Mouse (Mus musculus): Measurements from ENCODE around the gene Rps29. TPM values are rescaled to one million over a fixed set of nuclear protein-coding genes. Genes with fewer than 3 reads are reported as not detected.
"Not testable (repeated sequence)": the region's sequence is repeated elsewhere in the genome, so short reads cannot be mapped to it uniquely, and the experiment has no call there.

Gene Rps29
- polyA plus RNA-seq, 1 experiment: 755 TPM

DNA sequence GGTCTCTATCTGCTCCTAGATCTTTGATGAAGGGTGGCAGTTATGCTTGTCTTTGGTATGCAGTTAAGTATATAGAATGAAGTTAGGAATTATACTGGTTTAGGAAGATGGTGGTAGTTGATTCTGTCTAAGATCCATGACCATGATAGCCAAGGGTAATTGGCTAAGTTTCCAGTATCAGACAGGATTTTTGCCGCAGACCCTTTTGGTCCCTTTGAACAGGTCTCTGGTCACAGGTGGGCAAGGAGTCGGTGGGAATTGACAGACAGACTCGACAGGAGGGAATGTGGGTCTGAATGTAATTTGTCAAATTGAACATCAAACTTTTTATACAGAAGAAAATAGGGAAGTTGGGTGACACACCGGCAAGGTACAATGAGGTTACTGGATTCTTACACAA lies 4.6 kb upstream of the Rps29 start:
- not testable (repeated sequence) for H3K4me3 ChIP-seq (ENCODE audit: insufficient read depth, low read depth, low read length); H3K4me1 ChIP-seq (ENCODE audit: control insufficient read depth, insufficient read depth, insufficient read length, low read length); H3K27ac ChIP-seq (replicated peaks; ENCODE audit: low read depth, low read length)

DNA sequence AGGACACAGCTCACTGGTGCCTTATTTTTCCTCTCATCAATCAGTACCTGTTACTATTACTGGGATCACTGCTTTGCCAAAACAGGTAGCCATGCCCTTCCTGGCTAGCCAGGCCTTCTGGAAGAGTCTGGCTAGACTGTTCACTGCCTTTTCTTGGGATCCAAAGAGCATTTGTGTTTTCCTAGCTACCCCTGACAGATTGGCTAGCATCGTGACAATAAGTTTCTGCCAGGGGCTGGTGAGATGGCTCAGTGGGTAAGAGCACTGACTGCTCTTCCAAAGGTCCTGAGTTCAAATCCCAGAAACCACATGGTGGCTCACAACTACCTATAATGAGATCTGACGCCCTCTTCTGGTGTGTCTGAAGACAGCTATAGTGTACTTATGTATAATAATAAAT lies 1.7 kb upstream of the Rps29 start:
- not testable (repeated sequence) for H3K4me1 ChIP-seq (ENCODE audit: control insufficient read depth, insufficient read depth, insufficient read length, low read length); H3K4me3 ChIP-seq (ENCODE audit: insufficient read depth, low read depth, low read length); H3K27ac ChIP-seq (replicated peaks; ENCODE audit: low read depth, low read length)

- Histone ChIP-seq H3K27ac (replicated peaks; ENCODE audit: low read depth, low read length) (no peak overlapping the region), H3K4me3 (ENCODE audit: insufficient read depth, low read depth, low read length) (no peak overlapping the region), H3K4me1 (ENCODE audit: control insufficient read depth, insufficient read depth, insufficient read length, low read length) (peaks cover 6% of the 10 kb centered on the region; the same call in 1 of the 2 replicates)
Observed at GRCm38 (mm10) chr12:69159578-69159940, 573 bp upstream of the Rps29 start.

- H3K4me1 ChIP-seq (ENCODE audit: control insufficient read depth, insufficient read depth, insufficient read length, low read length): peaks cover 6% of the 10 kb centered on the region; the same call in 1 of the 2 replicates
- peak overlapping the region; percentile 82 for H3K4me3 ChIP-seq (ENCODE audit: insufficient read depth, low read depth, low read length)
Observed at GRCm38 (mm10) chr12:69158366-69158764, 621 bp downstream of the Rps29 start.

DNA sequence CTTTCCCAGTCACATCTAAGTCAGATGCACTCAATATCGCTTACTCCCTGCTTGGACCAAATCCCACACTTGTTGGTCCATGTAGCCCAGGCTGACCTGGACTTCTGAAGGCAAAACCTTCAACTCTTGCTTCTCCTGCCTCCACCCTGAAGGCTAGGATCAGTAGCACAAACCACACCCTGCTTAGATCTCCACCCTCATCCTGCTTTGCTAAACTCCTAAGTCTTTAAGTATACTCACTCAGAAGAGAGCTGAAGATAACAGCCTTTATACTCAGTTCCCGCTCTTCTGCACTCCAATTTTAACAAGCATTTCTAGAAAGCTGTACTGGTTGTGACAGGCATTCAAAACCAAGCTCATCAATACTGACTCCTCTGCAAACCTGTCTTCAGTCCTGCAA lies 1.9 kb downstream of the Rps29 start:
- peaks cover 6% of the 10 kb centered on the region; the same call in 1 of the 2 replicates for H3K4me1 ChIP-seq (ENCODE audit: control insufficient read depth, insufficient read depth, insufficient read length, low read length)

More at GRCm38 (mm10) chr12:69158366-69158764, 621 bp downstream of the Rps29 start:
- H3K27ac ChIP-seq (replicated peaks; ENCODE audit: low read depth, low read length): peak overlapping the region; percentile 85

DNA sequence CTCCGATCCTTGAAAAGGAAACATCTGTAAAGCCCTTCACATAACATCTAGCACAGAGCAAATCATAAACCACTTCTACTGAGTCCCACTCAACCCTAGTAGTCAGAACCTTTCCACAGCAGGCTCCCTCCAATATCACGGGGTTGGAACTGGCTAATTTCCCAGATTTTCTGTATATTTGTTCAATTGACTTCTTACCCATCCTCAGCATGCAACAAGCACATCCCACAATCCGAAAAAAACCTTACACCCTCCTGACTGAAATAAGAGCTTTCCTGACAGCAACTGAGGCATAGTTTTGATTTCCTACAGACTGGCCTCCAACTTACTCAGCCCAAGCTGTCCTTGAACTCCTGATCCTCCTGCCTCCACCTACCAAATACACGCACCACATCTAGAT lies 2.5 kb downstream of the Rps29 start:
- H3K27ac ChIP-seq (replicated peaks; ENCODE audit: low read depth, low read length): no peak overlapping the region
- H3K4me3 ChIP-seq (ENCODE audit: insufficient read depth, low read depth, low read length): no peak overlapping the region

More for the DNA sequence above, 1.9 kb downstream of the Rps29 start:
- H3K4me3 ChIP-seq (ENCODE audit: insufficient read depth, low read depth, low read length): no peak overlapping the region
- no peak overlapping the region for H3K27ac ChIP-seq (replicated peaks; ENCODE audit: low read depth, low read length)

GRCm38 (mm10) chr12:69155923-69156322 lies 3.1 kb downstream of the Rps29 start:
- Histone ChIP-seq H3K4me3 (ENCODE audit: insufficient read depth, low read depth, low read length) (no peak overlapping the region), H3K27ac (replicated peaks; ENCODE audit: low read depth, low read length) (no peak overlapping the region), H3K4me1 (ENCODE audit: control insufficient read depth, insufficient read depth, insufficient read length, low read length) (peaks cover 6% of the 10 kb centered on the region; the same call in 1 of the 2 replicates)

More for the DNA sequence above, 2.5 kb downstream of the Rps29 start:
- H3K4me1 ChIP-seq (ENCODE audit: control insufficient read depth, insufficient read depth, insufficient read length, low read length): peaks cover 6% of the 10 kb centered on the region; the same call in 1 of the 2 replicates

- H3K4me3 ChIP-seq (ENCODE audit: insufficient read depth, low read depth, low read length): no peak overlapping the region
- H3K27ac ChIP-seq (replicated peaks; ENCODE audit: low read depth, low read length): no peak overlapping the region
Observed at GRCm38 (mm10) chr12:69150049-69150448, 8.9 kb downstream of the Rps29 start.

GRCm38 (mm10) chr12:69147166-69147735 lies 11.7 kb downstream of the Rps29 start:
- Histone ChIP-seq H3K4me3 (ENCODE audit: insufficient read depth, low read depth, low read length) (no peak overlapping the region), H3K27ac (replicated peaks; ENCODE audit: low read depth, low read length) (no peak overlapping the region), H3K4me1 (ENCODE audit: control insufficient read depth, insufficient read depth, insufficient read length, low read length) (no peaks in the 10 kb centered on the region)

More at GRCm38 (mm10) chr12:69150049-69150448, 8.9 kb downstream of the Rps29 start:
- H3K4me1 ChIP-seq (ENCODE audit: control insufficient read depth, insufficient read depth, insufficient read length, low read length): no peaks in the 10 kb centered on the region

DNA sequence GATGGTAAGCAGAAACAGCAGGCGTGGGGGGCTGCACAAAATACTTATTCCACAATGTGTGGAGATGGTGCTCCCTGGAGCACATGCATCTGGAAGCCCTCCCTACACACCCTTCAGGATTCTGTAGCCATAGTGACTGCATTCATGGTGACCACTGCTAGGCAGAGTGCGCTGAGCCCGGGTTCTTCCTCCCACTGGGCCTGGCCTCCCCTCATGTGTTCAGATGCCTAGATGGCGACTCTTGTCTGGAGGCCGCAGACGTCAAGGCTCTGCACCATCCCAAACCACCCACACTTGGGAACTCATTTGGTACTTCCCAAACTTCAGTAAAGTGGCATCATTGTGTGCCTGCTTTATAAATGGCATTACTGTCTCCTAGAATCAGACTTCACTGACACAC lies 15.5 kb downstream of the Rps29 start:
- Histone ChIP-seq H3K4me1 (ENCODE audit: control insufficient read depth, insufficient read depth, insufficient read length, low read length) (no peaks in the 10 kb centered on the region), H3K27ac (replicated peaks; ENCODE audit: low read depth, low read length) (no peak overlapping the region), H3K4me3 (ENCODE audit: insufficient read depth, low read depth, low read length) (no peak overlapping the region)

DNA sequence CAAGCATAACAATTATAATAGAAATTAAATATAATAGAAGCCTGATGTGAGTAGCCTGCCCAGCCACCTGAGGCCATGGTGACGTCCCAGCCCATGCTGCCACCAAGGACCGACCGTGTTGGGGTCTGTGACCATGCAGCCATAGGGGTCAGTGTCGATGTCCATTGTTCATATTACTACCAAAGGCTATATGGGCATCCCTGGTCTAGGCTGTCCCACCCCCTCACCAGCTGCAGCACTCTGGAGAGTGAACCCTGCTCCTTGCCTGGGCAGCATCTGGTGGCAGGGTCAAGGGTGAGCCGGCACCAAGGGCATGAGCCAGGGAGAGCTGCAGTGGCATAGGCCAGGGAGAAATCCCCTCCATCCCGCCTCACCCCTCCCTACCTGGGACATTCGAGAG lies 19.1 kb downstream of the Rps29 start:
- Histone ChIP-seq H3K4me1 (ENCODE audit: control insufficient read depth, insufficient read depth, insufficient read length, low read length) (no peaks in the 10 kb centered on the region), H3K4me3 (ENCODE audit: insufficient read depth, low read depth, low read length) (no peak overlapping the region), H3K27ac (replicated peaks; ENCODE audit: low read depth, low read length) (no peak overlapping the region)

DNA sequence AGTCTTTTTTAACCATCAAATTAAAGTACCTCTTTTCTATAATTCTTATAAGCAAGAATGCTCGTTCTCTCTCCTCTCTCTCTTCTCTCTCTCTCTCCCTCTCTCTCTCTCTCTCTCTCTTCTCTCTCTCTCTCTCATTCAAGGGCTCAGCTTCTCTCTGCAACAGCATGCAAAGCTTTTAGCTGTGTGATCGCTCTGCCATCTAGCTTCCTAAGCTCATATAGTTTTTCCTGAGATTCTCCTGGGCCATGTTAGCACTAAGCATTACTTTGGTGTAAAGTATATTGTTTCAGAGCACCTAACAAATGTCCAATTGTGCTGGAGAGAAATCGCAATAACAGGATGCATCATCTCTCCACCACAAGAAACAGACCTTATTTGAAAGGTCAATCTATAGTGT lies 19.8 kb downstream of the Rps29 start:
- Histone ChIP-seq H3K4me1 (ENCODE audit: control insufficient read depth, insufficient read depth, insufficient read length, low read length) (no peaks in the 10 kb centered on the region), H3K4me3 (ENCODE audit: insufficient read depth, low read depth, low read length) (no peak overlapping the region), H3K27ac (replicated peaks; ENCODE audit: low read depth, low read length) (no peak overlapping the region)

DNA sequence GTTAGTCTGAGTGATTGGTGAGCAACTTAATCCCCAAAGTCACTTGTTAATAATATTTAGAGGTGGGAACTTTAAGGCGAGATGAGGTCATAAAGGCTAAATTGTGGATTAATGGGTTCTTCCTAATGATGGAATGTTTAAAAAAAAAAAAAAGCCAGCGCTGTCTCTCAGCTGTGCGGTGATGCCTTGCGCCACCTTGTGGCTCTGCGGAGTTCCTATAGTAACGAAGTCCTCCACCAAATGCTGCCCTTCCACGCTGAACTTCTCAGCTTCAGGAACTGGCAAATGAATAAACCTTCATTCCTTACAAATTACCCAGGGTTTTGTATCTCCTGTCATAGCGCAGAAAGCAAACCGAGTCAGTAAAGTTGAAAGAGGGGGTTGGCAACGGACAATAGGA lies 27.0 kb downstream of the Rps29 start:
- H3K4me1 ChIP-seq (ENCODE audit: control insufficient read depth, insufficient read depth, insufficient read length, low read length): no peaks in the 10 kb centered on the region
- no peak overlapping the region for H3K4me3 ChIP-seq (ENCODE audit: insufficient read depth, low read depth, low read length)
- no peak overlapping the region for H3K27ac ChIP-seq (replicated peaks; ENCODE audit: low read depth, low read length)

GRCm38 (mm10) chr12:69131267-69131666 lies 27.7 kb downstream of the Rps29 start:
- no peak overlapping the region for H3K27ac ChIP-seq (replicated peaks; ENCODE audit: low read depth, low read length)
- H3K4me3 ChIP-seq (ENCODE audit: insufficient read depth, low read depth, low read length): no peak overlapping the region
- H3K4me1 ChIP-seq (ENCODE audit: control insufficient read depth, insufficient read depth, insufficient read length, low read length): no peaks in the 10 kb centered on the region

DNA sequence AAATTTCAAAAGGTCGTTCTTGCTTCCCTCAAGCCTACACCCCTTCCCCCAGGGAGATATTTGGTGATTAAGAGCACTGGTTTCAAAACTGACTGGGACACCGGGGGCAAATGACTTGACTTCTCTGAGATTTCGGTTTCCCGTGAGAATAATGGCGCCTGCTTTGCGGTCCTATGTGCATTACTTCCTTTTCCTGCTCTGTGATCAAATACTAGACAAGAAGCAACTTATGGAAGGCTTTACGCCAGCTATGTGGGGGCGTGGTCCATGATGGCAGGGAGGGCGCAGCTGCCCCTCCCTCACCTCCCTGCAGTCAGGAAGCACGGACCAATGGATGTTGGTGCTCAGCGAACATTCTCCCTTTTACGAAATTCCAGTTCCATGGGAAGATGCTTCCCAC lies 28.5 kb downstream of the Rps29 start:
- Histone ChIP-seq H3K4me1 (ENCODE audit: control insufficient read depth, insufficient read depth, insufficient read length, low read length) (no peaks in the 10 kb centered on the region), H3K4me3 (ENCODE audit: insufficient read depth, low read depth, low read length) (peak overlapping the region; percentile 41), H3K27ac (replicated peaks; ENCODE audit: low read depth, low read length) (no peak overlapping the region)

DNA sequence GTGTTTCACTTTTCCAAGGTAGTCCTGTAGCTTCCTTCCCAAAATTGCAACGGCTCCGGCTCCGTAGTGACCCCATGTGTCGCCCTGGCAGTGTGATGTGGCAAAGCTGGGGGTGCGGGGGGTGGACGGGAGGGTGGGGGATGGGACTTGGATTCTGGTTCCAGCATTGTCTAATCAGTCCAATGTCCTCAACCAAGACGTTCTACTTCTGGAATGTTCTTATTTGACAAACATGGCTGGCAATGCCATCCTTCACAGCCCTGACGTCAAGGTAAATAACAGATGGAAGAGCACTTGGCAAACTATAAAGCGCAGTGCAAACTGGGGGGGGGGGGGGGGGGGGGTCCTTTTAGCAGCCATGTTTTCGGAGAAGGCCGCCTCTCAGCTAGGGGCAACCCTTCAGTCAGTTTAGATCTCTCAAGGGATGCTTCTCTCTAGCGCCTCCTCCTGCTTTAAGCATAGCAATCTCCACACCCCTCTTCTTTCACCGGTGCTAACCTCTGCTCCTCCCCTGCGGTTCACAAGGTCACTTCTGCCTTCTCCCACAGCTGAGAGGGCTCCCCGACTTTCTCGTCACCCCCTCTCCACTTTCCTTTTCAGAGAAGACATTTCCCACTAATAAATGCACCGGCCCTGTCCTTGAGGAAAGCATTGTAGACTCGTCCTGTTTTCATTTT lies 29.2 kb downstream of the Rps29 start:
- no peaks in the 10 kb centered on the region for H3K4me1 ChIP-seq (ENCODE audit: control insufficient read depth, insufficient read depth, insufficient read length, low read length)
- H3K4me3 ChIP-seq (ENCODE audit: insufficient read depth, low read depth, low read length): peak overlapping the region; percentile 41
- H3K27ac ChIP-seq (replicated peaks; ENCODE audit: low read depth, low read length): no peak overlapping the region

Measured in brown adipose tissue, adult 24 weeks (tissue).